Mouse (Mus musculus) limb, embryonic 11.5 days (tissue): ENCODE data around the gene Stx11. TPM values are rescaled to one million over a fixed set of nuclear protein-coding genes. Genes with fewer than 3 reads are reported as not detected.

ENCODE experiments used
- ATAC-seq: fragments of 200-750 bp; cut with Nextera tagmentation; 2 replicates; pipeline ENCODE4 v1.8.0; 2017; ENCODE audit warnings: low read depth; ENCODE audit not compliant: insufficient number of reproducible peaks, low FRiP score, low TSS enrichment
- DNase-seq: peaks from one replicate; pipeline ENCODE4 v3.0.0-alpha.2; 2015; ENCODE audit warnings: low spot score
- H3K27ac ChIP-seq: fragments of 300-500 bp; sonication (generic); replicated peaks from 2 replicates; pipeline ENCODE4 v1.5.1; 2014; ENCODE audit warnings: low read depth, mild to moderate bottlenecking, low read length
- H3K27me3 ChIP-seq: fragments of 300-500 bp; sonication (generic); 2 replicates; pipeline ENCODE4 v1.6.1; 2014; ENCODE audit warnings: mild to moderate bottlenecking, low read length, mixed read lengths; ENCODE audit not compliant: control insufficient read depth, insufficient read depth
- H3K36me3 ChIP-seq: fragments of 300-500 bp; sonication (generic); 2 replicates; pipeline ENCODE4 v1.6.1; 2014; ENCODE audit warnings: mild to moderate bottlenecking, low read length, moderate library complexity, mixed read lengths; ENCODE audit not compliant: control insufficient read depth, insufficient read depth
- H3K4me1 ChIP-seq: fragments of 300-500 bp; sonication (generic); 2 replicates; pipeline ENCODE4 v1.6.1; 2014; ENCODE audit warnings: low read length, mixed read lengths; ENCODE audit not compliant: control insufficient read depth, insufficient read depth
- H3K4me2 ChIP-seq: fragments of 300-500 bp; sonication (generic); 2 replicates; pipeline ENCODE4 v1.6.1; 2014; ENCODE audit warnings: low read depth, mild to moderate bottlenecking, moderate library complexity; ENCODE audit not compliant: severe bottlenecking
- H3K4me3 ChIP-seq: fragments of 300-500 bp; sonication (generic); 2 replicates; pipeline ENCODE4 v1.5.1; 2014; ENCODE audit warnings: low read depth, low read length
- H3K9ac ChIP-seq: fragments of 300-500 bp; sonication (generic); 2 replicates; pipeline ENCODE4 v1.6.1; 2014; ENCODE audit warnings: mild to moderate bottlenecking, low read length
- H3K9me3 ChIP-seq: fragments of 300-500 bp; sonication (generic); 2 replicates; pipeline ENCODE4 v1.6.1; 2016; ENCODE audit warnings: low read length; ENCODE audit not compliant: control insufficient read depth
- WGBS: fragments of 180-500 bp; shearing (Covaris S2); extraction: QIAGEN DNeasy Blood & Tissue Kit; methylation state at CpG from one replicate; pipeline ENCODE4 v1.1.7; 2014; 5-methylcytosine and 5-hydroxymethylcytosine counted together
- polyA plus RNA-seq: library from polyadenylated mRNA; unstranded; fragments of >200 nt; fragmentation: Nextera tagmentation; extraction: Ambion mirVana; gene quantifications from 2 replicates; pipeline ENCODE4 v1.2.1, GENCODE M21; 2014

Gene Stx11
- polyA plus RNA-seq, 1 experiment from 2014 or later: 1.5 TPM

DNA sequence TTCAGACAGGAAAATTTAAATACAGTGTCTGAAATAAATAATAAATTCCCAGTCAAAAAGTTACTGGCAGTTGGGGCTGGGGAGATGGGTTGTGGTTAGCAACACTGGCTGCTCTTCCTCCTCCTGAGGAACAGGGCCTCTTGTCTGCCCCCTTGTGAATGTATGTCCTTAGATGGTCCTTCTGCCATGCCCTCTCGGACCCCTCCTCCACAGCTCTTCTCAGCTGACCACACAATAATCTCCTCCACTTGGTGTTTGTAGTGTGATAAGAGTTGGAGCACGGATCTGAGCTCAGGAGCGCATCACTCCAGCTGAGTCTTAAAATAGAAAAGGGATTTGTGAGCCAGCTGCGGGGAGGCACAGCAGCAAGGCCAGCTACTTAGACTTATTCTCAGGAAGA, 22.8 kb upstream of the Stx11 start:
- no peak overlapping the region for H3K27ac ChIP-seq
- H3K36me3 ChIP-seq: no peaks in the 10 kb centered on the region
- DNase-seq (no peak), ATAC-seq (no peak)
- H3K4me2 ChIP-seq: no peak overlapping the region
- H3K4me1 ChIP-seq: no peaks in the 10 kb centered on the region
- H3K4me3 ChIP-seq: no peak overlapping the region
- WGBS: 82% methylated on average over 4 of the region's 4 CpGs
- H3K9me3 ChIP-seq: no peaks in the 10 kb centered on the region
- no peaks in the 10 kb centered on the region for H3K27me3 ChIP-seq
- H3K9ac ChIP-seq: no peak overlapping the region

DNA sequence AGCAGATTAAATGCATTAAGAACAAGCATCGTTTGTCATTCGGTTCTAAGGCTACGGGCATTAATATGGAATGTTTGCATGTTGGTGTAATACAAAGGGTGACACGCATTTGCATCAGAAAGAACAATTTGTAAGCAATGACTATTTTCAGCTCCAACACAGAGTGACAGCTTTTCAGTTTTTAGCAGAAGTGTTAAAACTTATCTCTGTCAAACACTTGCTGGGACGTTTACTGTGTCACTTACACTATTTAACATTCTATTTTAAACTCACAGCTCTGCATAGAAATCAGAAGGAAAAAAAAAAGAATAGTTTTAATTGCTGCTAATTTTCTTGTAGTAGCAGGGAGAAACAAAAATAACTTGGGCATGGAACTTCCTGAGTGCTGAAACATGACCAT, 22.4 kb upstream of the Stx11 start:
- Histone ChIP-seq H3K4me2 (no peak overlapping the region), H3K9me3 (no peaks in the 10 kb centered on the region), H3K9ac (no peak overlapping the region), H3K4me1 (no peaks in the 10 kb centered on the region), H3K36me3 (no peaks in the 10 kb centered on the region), H3K4me3 (no peak overlapping the region), H3K27ac (no peak overlapping the region), H3K27me3 (no peaks in the 10 kb centered on the region)
- ATAC-seq (no peak), DNase-seq (no peak)
- 85% methylated on average over 5 of the region's 5 CpGs for WGBS

DNA sequence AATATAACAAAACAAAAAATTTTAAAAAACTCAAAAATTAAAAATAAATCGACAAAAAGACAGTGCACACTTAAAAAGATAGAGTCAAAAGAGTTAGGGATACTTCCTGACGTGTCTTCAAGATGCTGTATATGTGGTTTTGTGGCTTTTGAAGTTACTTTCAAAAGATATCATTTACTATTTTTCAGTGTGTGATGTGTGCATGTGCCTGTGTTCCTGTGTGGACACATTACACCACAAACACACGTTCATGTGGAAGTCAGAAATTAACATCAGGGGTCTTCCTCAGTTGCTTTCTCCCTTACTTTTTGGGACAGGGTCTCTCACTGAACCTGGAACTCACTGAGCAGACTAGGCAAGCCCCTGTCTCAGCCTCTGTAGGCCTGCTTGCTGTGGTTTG, 20.9 kb upstream of the Stx11 start:
- H3K27me3 ChIP-seq: no peaks in the 10 kb centered on the region
- no peaks in the 10 kb centered on the region for H3K4me1 ChIP-seq
- H3K4me2 ChIP-seq: no peak overlapping the region
- no peaks in the 10 kb centered on the region for H3K9me3 ChIP-seq
- no peak overlapping the region for H3K9ac ChIP-seq
- WGBS: 84% methylated on average over 3 of the region's 3 CpGs
- H3K36me3 ChIP-seq: no peaks in the 10 kb centered on the region
- ATAC-seq: no peak
- H3K27ac ChIP-seq: no peak overlapping the region
- DNase-seq: no peak
- H3K4me3 ChIP-seq: no peak overlapping the region

DNA sequence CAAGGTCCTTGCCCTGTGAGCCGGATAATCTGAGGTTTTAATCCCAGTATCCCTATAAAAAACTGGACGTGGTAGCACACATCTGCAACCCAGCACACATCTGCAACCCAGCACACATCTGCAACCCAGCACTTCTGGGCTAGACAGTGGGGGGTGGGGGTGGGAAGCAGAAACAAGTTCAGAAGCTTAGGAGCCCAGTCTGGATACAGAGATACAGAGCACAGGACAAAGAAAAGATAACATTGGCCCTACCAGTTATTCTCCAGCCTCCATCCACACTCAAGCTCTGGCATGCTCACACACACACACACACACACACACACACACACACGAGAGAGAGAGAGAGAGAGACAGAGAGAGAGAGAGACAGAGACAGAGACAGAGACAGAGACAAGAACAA, 19.4 kb upstream of the Stx11 start:
- Histone ChIP-seq H3K27me3 (no peaks in the 10 kb centered on the region), H3K4me1 (no peaks in the 10 kb centered on the region), H3K9ac (no peak overlapping the region), H3K36me3 (no peaks in the 10 kb centered on the region), H3K4me2 (no peak overlapping the region), H3K4me3 (no peak overlapping the region), H3K27ac (no peak overlapping the region), H3K9me3 (no peaks in the 10 kb centered on the region)
- no peak for ATAC-seq
- no peak for DNase-seq
- 49% methylated on average over 3 of the region's 3 CpGs for WGBS

DNA sequence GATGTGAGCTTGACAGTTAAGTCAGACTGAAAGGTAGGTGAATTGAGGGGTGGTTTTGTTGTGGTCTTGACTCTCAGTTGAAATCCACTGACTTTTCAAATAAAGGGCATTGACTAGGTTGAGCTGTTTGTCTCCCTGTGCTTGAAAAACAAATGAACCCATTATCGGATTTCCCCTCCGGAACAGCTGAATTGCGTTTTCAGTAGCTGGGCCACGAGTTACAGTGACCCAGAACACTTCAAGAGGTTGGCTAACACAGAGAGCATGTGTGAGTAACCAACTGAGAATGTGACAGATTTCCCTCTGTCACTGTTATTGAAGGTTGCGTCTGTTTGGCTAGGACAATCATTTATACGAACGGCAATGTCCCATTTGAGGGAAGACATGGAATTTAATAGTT, 17.0 kb upstream of the Stx11 start:
- 75% methylated on average over 7 of the region's 7 CpGs for WGBS
- no peaks in the 10 kb centered on the region for H3K27me3 ChIP-seq
- no peak overlapping the region for H3K9ac ChIP-seq
- no peaks in the 10 kb centered on the region for H3K36me3 ChIP-seq
- DNase-seq (no peak), ATAC-seq (no peak)
- H3K9me3 ChIP-seq: no peaks in the 10 kb centered on the region
- H3K27ac ChIP-seq: no peak overlapping the region
- no peaks in the 10 kb centered on the region for H3K4me1 ChIP-seq
- H3K4me3 ChIP-seq: no peak overlapping the region
- no peak overlapping the region for H3K4me2 ChIP-seq

DNA sequence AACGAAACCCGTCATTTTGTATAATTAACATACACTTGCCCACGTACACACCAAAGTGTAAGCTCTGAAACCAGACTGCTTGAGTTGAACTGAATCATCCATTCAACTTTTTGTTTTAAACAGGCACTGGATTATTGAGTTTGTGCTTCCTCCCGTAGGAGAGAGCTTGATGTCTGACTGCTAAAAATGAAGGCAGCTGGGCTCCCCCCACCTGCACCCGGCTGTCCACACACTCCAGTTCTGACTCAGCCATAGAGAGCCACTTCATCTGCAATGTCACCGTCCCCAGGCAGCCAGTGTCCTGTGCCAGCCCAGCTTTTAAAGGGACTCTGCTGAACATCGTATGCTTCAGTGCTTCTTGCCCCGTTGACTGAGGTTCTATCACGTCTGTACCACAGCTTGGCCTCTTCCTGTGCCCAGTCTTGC, 13.7 kb upstream of the Stx11 start:
- Histone ChIP-seq H3K27ac (no peak overlapping the region), H3K27me3 (no peaks in the 10 kb centered on the region), H3K4me3 (no peak overlapping the region), H3K4me2 (no peak overlapping the region), H3K9me3 (no peaks in the 10 kb centered on the region), H3K4me1 (no peaks in the 10 kb centered on the region), H3K36me3 (no peaks in the 10 kb centered on the region), H3K9ac (no peak overlapping the region)
- no peak for ATAC-seq
- 87% methylated on average over 9 of the region's 9 CpGs for WGBS
- no peak for DNase-seq

DNA sequence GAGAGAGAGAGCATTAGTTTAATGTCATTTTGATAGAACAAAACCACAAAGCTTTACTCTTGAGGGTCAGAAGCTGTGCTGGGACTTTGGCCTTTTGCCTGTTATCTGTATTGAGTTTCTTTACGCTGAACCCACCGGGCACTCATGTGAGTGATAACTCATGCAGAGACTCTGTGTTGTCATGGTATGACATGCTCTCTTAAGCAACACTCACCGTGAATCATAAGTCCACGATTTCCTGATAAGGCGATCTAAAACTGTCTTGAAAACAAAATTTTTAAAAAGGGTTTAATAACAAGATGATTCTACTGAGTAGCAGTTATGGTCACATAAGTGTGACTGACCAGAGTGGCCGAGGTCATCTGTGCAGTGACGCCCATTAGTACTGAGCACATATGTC, 12.5 kb upstream of the Stx11 start:
- no peak for ATAC-seq
- Histone ChIP-seq H3K4me3 (no peak overlapping the region), H3K9me3 (no peaks in the 10 kb centered on the region), H3K4me2 (no peak overlapping the region), H3K27me3 (no peaks in the 10 kb centered on the region), H3K36me3 (no peaks in the 10 kb centered on the region), H3K4me1 (no peaks in the 10 kb centered on the region), H3K27ac (no peak overlapping the region), H3K9ac (no peak overlapping the region)
- no peak for DNase-seq
- 97% methylated on average over 7 of the region's 7 CpGs for WGBS

DNA sequence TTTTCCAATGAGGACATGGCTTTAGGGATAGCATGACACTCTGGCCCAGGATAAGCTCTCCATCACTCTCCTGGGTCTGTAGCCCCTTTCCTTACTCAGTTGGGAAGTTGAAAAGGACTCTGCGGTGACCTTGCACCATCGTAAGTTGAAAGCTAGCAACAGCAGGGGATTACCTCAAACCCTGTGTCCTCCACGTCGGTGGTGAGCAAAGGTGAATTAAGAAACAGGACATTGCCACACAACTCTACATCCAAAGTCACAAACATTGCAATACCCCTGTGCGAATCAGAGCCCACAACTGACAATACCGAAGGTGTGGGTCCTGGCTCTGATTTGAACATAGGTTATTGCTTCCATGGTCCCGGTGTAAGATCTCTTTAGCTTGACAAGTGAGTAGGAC, 11.9 kb upstream of the Stx11 start:
- Histone ChIP-seq H3K4me1 (no peaks in the 10 kb centered on the region), H3K27ac (no peak overlapping the region), H3K4me2 (no peak overlapping the region), H3K27me3 (no peaks in the 10 kb centered on the region), H3K9me3 (no peaks in the 10 kb centered on the region), H3K9ac (no peak overlapping the region), H3K36me3 (no peaks in the 10 kb centered on the region), H3K4me3 (no peak overlapping the region)
- 85% methylated on average over 7 of the region's 7 CpGs for WGBS
- no peak for DNase-seq
- ATAC-seq: no peak

DNA sequence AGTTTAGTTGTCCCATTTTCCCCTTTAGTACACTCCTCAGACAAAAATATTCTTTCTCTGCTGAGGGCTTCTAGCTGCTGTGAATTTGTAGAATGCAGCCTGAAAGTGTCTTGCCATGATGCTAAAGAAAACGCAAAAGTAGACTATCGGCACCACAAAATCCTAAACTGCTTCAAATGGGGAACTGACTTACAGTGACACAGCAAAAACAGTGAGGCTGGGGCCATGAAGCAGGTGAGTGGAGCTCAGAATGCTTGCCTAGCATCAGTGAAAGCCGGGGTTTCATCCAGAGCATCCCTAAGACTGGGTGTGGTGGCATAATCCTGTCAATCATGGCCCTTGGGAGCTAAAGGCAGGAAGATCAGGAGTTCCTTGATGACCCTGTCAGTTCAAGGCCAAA, 11.4 kb upstream of the Stx11 start:
- H3K4me3 ChIP-seq: no peak overlapping the region
- H3K4me2 ChIP-seq: no peak overlapping the region
- H3K4me1 ChIP-seq: no peaks in the 10 kb centered on the region
- ATAC-seq: no peak
- DNase-seq: no peak
- H3K9ac ChIP-seq: no peak overlapping the region
- H3K36me3 ChIP-seq: no peaks in the 10 kb centered on the region
- H3K9me3 ChIP-seq: no peaks in the 10 kb centered on the region
- 93% methylated on average over 3 of the region's 3 CpGs for WGBS
- H3K27me3 ChIP-seq: no peaks in the 10 kb centered on the region
- H3K27ac ChIP-seq: no peak overlapping the region
